Mouse (Mus musculus) mouse trophoblast stem cell (cell line): ENCODE results near the gene Ticrr.

Source experiments
- in situ Hi-C, 2 experiments: fragments of 300-500 bp; cut with MseI, MboI; formaldehyde crosslinking; loops; 2 replicates in 1 of 2; 3 replicates in 1 of 2; pipeline ENCODE4 v1.15.1; 2025

Ticrr gene

GRCm38 (mm10) chr7:79747659-79748058, 87.7 kb downstream of the Ticrr start:
- in situ Hi-C loops, result no loop called here
